Mouse (Mus musculus): ENCODE measurements around the gene Fam161a. TPM values are rescaled to one million over a fixed set of nuclear protein-coding genes. Genes with fewer than 3 reads are reported as not detected.

Gene Fam161a
- total RNA-seq (2023) = 4.4 TPM

DNA sequence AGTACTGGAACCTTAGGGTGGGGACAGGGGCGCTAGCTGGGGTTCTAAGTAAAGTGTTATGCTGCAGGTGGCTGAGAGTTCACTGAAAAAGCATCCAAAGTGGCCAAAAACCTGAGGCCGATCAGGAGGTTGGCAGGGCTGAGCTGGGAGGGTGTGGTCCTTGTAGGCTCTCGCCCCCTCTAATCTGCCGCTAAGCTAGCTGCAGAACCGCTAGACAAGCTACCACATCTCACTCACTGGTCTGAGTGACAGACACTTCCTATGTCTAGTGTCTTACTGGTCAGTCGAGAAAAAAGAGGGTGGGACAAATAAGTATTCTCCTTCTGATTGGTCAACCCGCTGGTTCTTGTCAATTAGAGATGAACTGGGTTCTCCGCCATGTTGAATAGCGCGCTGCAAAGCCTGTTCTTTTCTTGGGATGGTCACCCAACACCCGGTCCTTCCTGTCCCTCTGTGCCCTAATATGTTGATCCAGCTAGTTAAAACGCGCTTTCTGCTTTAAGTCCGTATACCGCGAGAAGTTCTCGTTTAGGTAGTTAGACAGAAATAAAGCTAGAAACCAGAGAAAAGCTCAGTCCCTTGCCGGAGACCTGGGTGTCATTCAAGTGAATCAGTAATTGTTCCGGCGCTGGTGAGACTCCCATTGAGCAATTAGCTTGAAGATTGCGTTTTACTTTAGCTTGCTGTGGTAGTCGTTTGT is at the start of gene Fam161a:
Fam161a (plus strand) TSS at position 51 of the 700 bp plus-strand sequence.

DNA sequence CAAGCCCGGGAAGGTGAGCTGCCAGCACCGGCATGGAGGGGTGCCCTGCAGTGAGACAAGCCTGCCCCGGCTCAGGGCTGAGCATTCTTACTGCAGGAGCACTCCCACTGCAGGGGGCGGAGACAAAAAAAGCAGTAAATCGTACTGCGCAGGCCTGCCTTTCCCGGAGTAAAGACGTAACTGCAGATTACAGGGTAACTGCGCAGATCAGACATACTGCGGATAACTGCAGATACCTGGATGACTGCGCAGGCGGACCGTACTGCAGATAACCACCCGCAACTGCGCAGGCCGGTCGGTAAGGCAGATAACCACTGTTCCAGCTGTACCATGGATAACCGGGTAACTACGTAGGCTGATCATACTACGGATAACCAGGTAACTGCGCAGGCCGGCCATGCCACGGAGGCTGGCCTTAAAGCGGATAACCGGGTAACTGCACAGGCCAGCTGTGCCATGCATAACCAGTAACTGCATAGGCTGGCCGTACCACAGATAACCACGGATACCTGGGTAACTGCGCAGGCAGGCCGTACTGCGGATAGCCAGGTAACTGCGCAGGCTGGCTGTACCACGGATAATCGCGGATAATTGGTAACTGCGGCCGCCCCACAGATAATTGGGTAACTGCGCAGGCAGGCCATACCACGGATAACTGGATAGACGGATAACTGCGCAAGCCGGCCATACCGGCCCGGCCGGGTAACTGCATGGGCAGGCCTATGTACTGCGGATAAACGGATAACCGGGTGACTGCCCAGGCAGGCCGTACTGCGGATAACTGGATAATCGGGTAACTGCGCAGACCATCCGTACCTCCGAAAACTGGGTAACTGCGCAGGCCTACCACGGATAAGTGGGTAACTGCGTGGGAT is 35.3 kb upstream of the Fam161a start, which contains the start of gene Zrsr1:
Zrsr1 (plus strand) TSS at position 171 of the 875 bp plus-strand sequence.

DNA sequence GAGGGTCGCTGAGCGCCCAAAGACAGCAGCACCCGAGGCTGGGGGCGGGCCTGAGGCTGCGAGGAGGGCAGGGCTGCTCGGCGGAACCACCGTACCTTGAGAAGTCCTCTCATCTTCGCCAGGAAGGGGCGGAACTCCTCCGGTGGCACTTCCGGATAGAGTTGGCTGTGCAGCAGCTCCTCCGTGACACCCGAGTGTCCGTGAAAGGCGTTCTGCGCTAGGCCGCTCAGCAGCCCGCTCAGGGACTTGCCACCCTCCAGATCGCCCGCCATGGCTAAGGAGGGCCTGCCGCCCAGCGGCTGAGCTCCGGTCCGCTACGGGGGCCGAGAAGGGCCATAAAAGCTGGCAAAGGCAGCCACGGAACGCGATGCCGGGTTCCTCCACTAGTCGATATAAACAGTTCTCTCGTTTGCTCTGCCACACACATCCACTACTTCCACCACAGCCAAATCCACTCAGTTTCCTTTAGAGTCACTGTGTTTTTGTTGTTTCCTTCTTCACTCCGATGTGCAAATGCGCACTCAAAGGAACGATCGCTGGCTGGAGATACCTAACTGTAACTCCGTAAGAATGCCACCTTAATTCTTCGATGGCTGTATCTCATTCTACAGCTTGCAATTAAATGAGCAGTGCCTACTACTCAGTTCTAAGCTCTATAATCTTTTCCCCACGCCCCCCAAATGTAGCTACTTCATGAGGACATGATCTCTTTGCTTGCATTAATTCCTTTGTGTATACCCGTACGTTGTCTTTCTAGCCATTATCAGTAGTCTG is 25.2 kb upstream of the Fam161a start, which contains the start of the genes Gm28048 and Commd1:
Gm28048 (minus strand) TSS at position 107 of the 774 bp plus-strand sequence.
Commd1 (minus strand) TSS at position 399 of the 774 bp plus-strand sequence.

DNA sequence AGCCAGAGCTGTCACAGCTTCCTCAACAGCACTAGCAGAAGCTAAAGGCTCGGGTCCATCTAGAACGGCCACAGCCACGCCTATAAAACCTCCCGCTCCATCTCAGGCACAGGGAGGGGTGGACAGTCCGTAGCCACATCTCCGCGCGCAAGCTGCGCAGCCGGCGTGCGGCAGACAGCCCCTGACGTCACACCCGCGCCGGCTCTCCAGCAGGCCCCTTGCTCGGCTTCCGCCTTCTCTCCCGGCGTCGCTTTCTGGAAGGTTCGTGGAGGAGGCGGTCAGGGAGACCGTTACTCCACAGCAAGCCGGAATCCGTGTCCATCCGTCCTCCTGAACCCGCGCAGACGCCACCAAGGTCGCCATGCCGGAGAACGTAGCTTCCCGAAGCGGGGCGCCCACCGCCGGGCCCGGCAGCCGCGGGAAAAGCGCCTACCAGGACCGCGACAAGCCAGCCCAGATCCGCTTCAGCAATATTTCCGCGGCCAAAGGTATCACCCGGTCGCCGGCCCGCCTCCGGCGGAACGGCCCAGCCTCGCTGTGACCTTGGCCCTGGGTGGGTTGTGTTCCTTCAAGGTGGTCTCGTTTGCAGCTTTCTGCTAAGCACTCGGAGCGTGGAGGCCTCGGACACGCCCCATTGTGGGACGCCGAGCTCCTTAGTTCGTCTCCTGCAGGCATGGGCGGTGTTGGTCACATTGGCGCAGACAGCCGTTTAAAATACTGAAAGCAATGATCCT is 16.8 kb upstream of the Fam161a start, which contains the start of gene Cct4:
Cct4 (plus strand) TSS at position 127 of the 734 bp plus-strand sequence.

Other genes starting within 250 kb of the Fam161a start
- gene B3gnt2, start 146.6 kb upstream of the Fam161a start, total RNA-seq (2023) = 52.4 TPM
- gene Zrsr1, start 35.5 kb upstream of the Fam161a start, total RNA-seq (2023) = 77.7 TPM
- gene Gm28048, start 25.4 kb upstream of the Fam161a start, total RNA-seq (2023) = 23.2 TPM
- gene Commd1, start 25.1 kb upstream of the Fam161a start, total RNA-seq (2023) = 30.9 TPM
- gene Cct4, start 17.0 kb upstream of the Fam161a start, total RNA-seq (2023) = 235 TPM
- 122 TPM for gene Xpo1, start 248.5 kb downstream of the Fam161a start, total RNA-seq (2023)

Data from CD4-positive naive resting alpha-beta T cell, adult 57 days (primary cell).